Mouse (Mus musculus): Measurements from ENCODE around the gene Cdh3. TPM values are rescaled to one million over a fixed set of nuclear protein-coding genes. Genes with fewer than 3 reads are reported as not detected.

Gene Cdh3
- polyA plus RNA-seq, 1 experiment from 2014 or later, result 15.5 TPM

- H3K4me3 ChIP-seq (ENCODE audit: low read depth, low read length), result no peak overlapping the region
- TF ChIP-seq CTCF (IDR thresholded peaks at IDR 0.05; ENCODE audit: low read depth), result peak; percentile 34
- H3K9me3 ChIP-seq (ENCODE audit: low read depth, low read length), result peaks cover 3% of the 10 kb centered on the region; the same call in 1 of the 2 replicates
- no peak for ATAC-seq (ENCODE audit: insufficient read depth)
- no peaks in the 10 kb centered on the region for H3K4me1 ChIP-seq (ENCODE audit: insufficient read depth)
- no peak for DNase-seq
- H3K27ac ChIP-seq (ENCODE audit: low read depth), result no peak overlapping the region
- peaks cover 12% of the 10 kb centered on the region; the same call in 1 of the 2 replicates for H3K36me3 ChIP-seq (ENCODE audit: insufficient read depth)
- WGBS, result 96% methylated on average over 5 of the region's 5 CpGs
- no peak overlapping the region for H3K4me2 ChIP-seq
- no peaks in the 10 kb centered on the region for H3K27me3 ChIP-seq (ENCODE audit: insufficient read depth, low read length)
- no peak overlapping the region for H3K9ac ChIP-seq
These were observed 43.3 kb downstream of the Cdh3 start for GRCm38 (mm10) chr8:106554011-106554410.

GRCm38 (mm10) chr8:106556068-106556645 lies 45.5 kb downstream of the Cdh3 start:
- no peak for TF ChIP-seq CTCF (IDR thresholded peaks at IDR 0.05; ENCODE audit: low read depth)
- WGBS, result 68% methylated on average over 6 of the region's 7 CpGs
- Histone ChIP-seq H3K4me1 (ENCODE audit: insufficient read depth) (no peaks in the 10 kb centered on the region), H3K27me3 (ENCODE audit: insufficient read depth, low read length) (no peaks in the 10 kb centered on the region), H3K9me3 (ENCODE audit: low read depth, low read length) (peaks cover 3% of the 10 kb centered on the region; the same call in 1 of the 2 replicates), H3K36me3 (ENCODE audit: insufficient read depth) (peaks cover 12% of the 10 kb centered on the region; the same call in 1 of the 2 replicates), H3K27ac (ENCODE audit: low read depth) (no peak overlapping the region), H3K9ac (no peak overlapping the region), H3K4me2 (no peak overlapping the region), H3K4me3 (ENCODE audit: low read depth, low read length) (no peak overlapping the region)
- DNase-seq, result peak; percentile 28
- ATAC-seq (ENCODE audit: insufficient read depth), result no peak

- Histone ChIP-seq H3K4me2 (no peak overlapping the region), H3K4me3 (ENCODE audit: low read depth, low read length) (no peak overlapping the region), H3K27me3 (ENCODE audit: insufficient read depth, low read length) (no peaks in the 10 kb centered on the region), H3K27ac (ENCODE audit: low read depth) (no peak overlapping the region), H3K9ac (no peak overlapping the region), H3K9me3 (ENCODE audit: low read depth, low read length) (peaks cover 3% of the 10 kb centered on the region; the same call in 1 of the 2 replicates), H3K4me1 (ENCODE audit: insufficient read depth) (no peaks in the 10 kb centered on the region), H3K36me3 (ENCODE audit: insufficient read depth) (no peaks in the 10 kb centered on the region)
- no peak for ATAC-seq (ENCODE audit: insufficient read depth)
- no peak for DNase-seq
- TF ChIP-seq CTCF (IDR thresholded peaks at IDR 0.05; ENCODE audit: low read depth), result no peak
- 34% methylated on average over 9 of the region's 9 CpGs for WGBS
These were observed 49.2 kb downstream of the Cdh3 start for GRCm38 (mm10) chr8:106559844-106560243.

- WGBS, result 24% methylated on average over 21 of the region's 21 CpGs
- Histone ChIP-seq H3K9me3 (ENCODE audit: low read depth, low read length) (peaks cover 3% of the 10 kb centered on the region; the same call in 1 of the 2 replicates), H3K27me3 (ENCODE audit: insufficient read depth, low read length) (no peaks in the 10 kb centered on the region), H3K4me3 (ENCODE audit: low read depth, low read length) (no peak overlapping the region), H3K36me3 (ENCODE audit: insufficient read depth) (no peaks in the 10 kb centered on the region), H3K9ac (no peak overlapping the region), H3K4me2 (0 out of 2 replicates have a peak overlapping the region, but pooled peaks have one; percentile 33), H3K27ac (ENCODE audit: low read depth) (no peak overlapping the region), H3K4me1 (ENCODE audit: insufficient read depth) (no peaks in the 10 kb centered on the region)
- ATAC-seq (ENCODE audit: insufficient read depth), result peak; percentile 84
- peak; percentile 94 for TF ChIP-seq CTCF (IDR thresholded peaks at IDR 0.05; ENCODE audit: low read depth)
- DNase-seq, result peak; percentile 82
These were observed 50.6 kb downstream of the Cdh3 start for GRCm38 (mm10) chr8:106561097-106561865.

- DNase-seq, result peak; percentile 58
- ATAC-seq (ENCODE audit: insufficient read depth), result peak; percentile 75
These were observed 53.0 kb downstream of the Cdh3 start for GRCm38 (mm10) chr8:106563691-106564182.

GRCm38 (mm10) chr8:106569006-106569405 lies 58.3 kb downstream of the Cdh3 start:
- ATAC-seq (ENCODE audit: insufficient read depth), result no peak
- Histone ChIP-seq H3K9ac (no peak overlapping the region), H3K9me3 (ENCODE audit: low read depth, low read length) (no peaks in the 10 kb centered on the region), H3K4me1 (ENCODE audit: insufficient read depth) (no peaks in the 10 kb centered on the region; the same call in 1 of the 2 replicates), H3K27me3 (ENCODE audit: insufficient read depth, low read length) (no peaks in the 10 kb centered on the region), H3K4me3 (ENCODE audit: low read depth, low read length) (no peak overlapping the region), H3K27ac (ENCODE audit: low read depth) (no peak overlapping the region), H3K4me2 (no peak overlapping the region), H3K36me3 (ENCODE audit: insufficient read depth) (no peaks in the 10 kb centered on the region)
- no peak for TF ChIP-seq CTCF (IDR thresholded peaks at IDR 0.05; ENCODE audit: low read depth)
- no peak for DNase-seq
- 83% methylated on average over 6 of the region's 7 CpGs for WGBS

More at GRCm38 (mm10) chr8:106563691-106564182, 53.0 kb downstream of the Cdh3 start:
- 58% methylated on average over 3 of the region's 3 CpGs for WGBS
- no peak for TF ChIP-seq CTCF (IDR thresholded peaks at IDR 0.05; ENCODE audit: low read depth)
- Histone ChIP-seq H3K4me1 (ENCODE audit: insufficient read depth) (no peaks in the 10 kb centered on the region), H3K27me3 (ENCODE audit: insufficient read depth, low read length) (no peaks in the 10 kb centered on the region), H3K4me2 (no peak overlapping the region), H3K27ac (ENCODE audit: low read depth) (peak overlapping the region; percentile 73), H3K36me3 (ENCODE audit: insufficient read depth) (no peaks in the 10 kb centered on the region), H3K9ac (no peak overlapping the region), H3K9me3 (ENCODE audit: low read depth, low read length) (no peaks in the 10 kb centered on the region), H3K4me3 (ENCODE audit: low read depth, low read length) (no peak overlapping the region)

GRCm38 (mm10) chr8:106570386-106570785 lies 59.7 kb downstream of the Cdh3 start:
- DNase-seq (no peak), ATAC-seq (ENCODE audit: insufficient read depth) (no peak)
- Histone ChIP-seq H3K36me3 (ENCODE audit: insufficient read depth) (no peaks in the 10 kb centered on the region), H3K4me1 (ENCODE audit: insufficient read depth) (no peaks in the 10 kb centered on the region; the same call in 1 of the 2 replicates), H3K4me2 (no peak overlapping the region), H3K27ac (ENCODE audit: low read depth) (no peak overlapping the region), H3K4me3 (ENCODE audit: low read depth, low read length) (no peak overlapping the region), H3K27me3 (ENCODE audit: insufficient read depth, low read length) (no peaks in the 10 kb centered on the region), H3K9me3 (ENCODE audit: low read depth, low read length) (no peaks in the 10 kb centered on the region), H3K9ac (no peak overlapping the region)
- TF ChIP-seq CTCF (IDR thresholded peaks at IDR 0.05; ENCODE audit: low read depth), result no peak
- 78% methylated on average over 4 of the region's 4 CpGs for WGBS

Measured in lung, embryonic 14.5 days (tissue).